Mouse (Mus musculus) telencephalon, adult 2 months (tissue): ENCODE measurements around the gene Dst.

Experiments used
- DNase-seq: peaks from one replicate; pipeline ENCODE4 v3.0.0-alpha.2; 2011; ENCODE audit warnings: low read depth, low spot score

Gene Dst

GRCm38 (mm10) chr1:34127714-34128474, 219.9 kb downstream of the Dst start:
- DNase-seq, result no peak

GRCm38 (mm10) chr1:34128796-34129195, 220.8 kb downstream of the Dst start:
- no peak for DNase-seq

DNA sequence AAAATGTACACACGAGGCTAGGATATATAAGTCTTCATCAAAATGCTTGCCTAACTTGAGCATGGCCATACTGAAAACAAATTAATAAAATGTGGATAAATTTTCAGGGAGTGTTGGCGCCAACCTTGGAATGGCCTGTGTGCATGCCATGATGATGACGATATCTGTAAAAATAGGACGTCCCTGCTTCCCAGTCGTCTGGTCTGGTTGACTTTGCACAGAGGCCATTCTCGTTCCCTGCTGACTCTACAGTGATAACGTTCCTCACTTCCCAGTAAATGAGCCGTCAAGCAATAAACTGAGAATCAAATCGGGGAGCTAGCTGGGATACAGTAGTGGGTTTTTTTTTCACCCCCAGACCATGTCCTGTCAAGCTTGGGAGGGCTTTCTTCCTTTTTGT, 221.7 kb downstream of the Dst start:
- DNase-seq, result no peak

DNA sequence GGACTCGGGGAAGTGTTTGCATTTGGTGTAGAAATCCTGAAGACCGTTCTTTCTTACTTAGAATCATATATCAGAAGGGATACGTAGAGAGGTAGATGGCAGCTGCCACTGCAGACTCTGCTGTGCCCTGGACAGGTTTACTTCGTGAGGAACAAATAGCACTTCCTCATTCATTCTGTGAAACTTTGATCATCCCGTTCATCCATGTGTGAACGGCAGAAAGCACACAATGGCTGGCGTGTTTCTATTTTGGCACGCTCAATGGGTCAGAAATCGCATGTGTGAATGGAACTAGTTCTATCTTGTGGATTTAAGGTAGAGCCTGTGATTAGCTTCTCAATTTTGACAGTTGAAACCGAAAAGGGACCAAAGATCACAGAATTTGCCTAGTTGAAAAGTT, 222.8 kb downstream of the Dst start:
- DNase-seq, result no peak

GRCm38 (mm10) chr1:34132875-34133274, 224.8 kb downstream of the Dst start:
- no peak for DNase-seq

GRCm38 (mm10) chr1:34135535-34135934, 227.5 kb downstream of the Dst start:
- no peak for DNase-seq

GRCm38 (mm10) chr1:34139191-34139853, 231.3 kb downstream of the Dst start:
- DNase-seq, result no peak

DNA sequence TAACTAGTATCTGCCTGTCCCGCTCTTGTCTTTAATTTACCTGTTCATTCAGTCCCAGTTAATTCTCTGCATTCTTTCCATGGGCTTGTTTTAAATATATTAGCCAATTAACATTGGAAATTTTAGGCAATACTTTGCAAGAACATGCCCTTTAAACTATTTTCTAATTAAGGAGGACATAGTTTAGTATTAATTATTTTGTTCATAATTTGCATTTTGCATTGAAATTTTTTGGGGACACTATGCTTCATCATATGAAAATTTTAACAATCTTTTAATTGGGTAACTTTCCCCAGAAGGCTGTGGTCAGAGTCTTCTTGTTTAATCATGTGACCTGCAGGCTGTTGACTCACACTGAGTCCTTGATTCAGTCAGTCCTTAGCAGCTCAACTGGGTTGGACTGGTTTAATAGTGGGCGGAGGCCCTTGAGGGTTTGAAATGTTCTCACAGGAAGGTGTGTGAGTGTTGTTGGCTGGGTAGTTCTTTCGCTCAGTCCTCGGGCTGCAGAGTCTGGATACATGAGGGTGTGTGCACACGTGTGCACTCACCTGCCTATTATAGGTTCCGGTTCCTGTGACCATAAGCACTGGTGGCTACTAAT, 231.9 kb downstream of the Dst start:
- no peak for DNase-seq

GRCm38 (mm10) chr1:34140686-34141085, 232.7 kb downstream of the Dst start:
- no peak for DNase-seq

DNA sequence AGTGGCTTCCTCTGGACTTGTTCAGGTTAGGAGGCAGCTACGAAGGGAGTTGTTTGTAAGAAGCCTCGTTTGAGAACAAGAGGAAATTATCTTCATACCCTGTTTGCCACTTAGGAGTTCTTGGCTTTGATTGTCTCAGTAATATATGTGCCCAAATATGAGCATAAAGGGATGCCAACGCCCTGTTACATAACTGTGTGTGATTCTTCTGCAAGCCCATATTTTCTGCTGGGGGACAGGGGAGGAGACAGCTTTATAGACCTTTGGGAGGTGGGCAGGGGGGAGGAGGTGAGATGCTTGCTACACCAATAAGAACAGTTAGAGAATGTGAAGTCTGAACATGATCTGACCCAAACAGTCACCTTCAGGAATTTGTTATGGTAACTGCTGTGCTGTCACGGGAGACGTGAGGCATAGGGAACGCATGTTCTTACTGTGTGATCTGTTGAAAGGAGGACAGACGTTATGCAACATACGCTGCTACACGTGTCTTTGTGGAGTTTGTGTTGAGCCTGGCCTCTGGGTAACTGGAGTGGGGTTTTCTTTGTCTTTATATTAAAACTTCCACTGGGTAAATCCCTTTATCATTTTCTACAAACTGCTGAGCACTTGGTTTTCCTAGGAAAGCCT, 235.0 kb downstream of the Dst start:
- no peak for DNase-seq

- no peak for DNase-seq
Measured at GRCm38 (mm10) chr1:34144826-34145225, 236.8 kb downstream of the Dst start.

DNA sequence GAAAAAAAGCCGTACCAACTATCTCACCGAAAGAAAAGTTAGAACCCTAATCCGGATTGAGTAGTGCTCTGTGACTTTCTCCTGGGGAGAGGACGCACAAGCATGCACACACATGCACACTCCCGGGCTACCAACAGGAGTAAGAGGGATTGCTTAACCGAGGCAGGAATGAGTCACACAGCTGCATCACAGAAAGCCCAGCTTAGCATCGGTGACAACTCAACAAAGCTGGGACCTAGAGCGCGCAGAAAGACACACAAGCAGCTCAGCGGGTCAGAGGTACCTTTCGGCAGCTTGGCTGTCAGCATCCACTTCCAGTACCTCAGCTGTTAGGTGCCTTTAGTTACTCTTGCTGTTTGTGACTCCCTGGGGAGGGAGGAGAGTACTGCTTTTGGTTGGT, 240.0 kb downstream of the Dst start:
- DNase-seq, result no peak

DNA sequence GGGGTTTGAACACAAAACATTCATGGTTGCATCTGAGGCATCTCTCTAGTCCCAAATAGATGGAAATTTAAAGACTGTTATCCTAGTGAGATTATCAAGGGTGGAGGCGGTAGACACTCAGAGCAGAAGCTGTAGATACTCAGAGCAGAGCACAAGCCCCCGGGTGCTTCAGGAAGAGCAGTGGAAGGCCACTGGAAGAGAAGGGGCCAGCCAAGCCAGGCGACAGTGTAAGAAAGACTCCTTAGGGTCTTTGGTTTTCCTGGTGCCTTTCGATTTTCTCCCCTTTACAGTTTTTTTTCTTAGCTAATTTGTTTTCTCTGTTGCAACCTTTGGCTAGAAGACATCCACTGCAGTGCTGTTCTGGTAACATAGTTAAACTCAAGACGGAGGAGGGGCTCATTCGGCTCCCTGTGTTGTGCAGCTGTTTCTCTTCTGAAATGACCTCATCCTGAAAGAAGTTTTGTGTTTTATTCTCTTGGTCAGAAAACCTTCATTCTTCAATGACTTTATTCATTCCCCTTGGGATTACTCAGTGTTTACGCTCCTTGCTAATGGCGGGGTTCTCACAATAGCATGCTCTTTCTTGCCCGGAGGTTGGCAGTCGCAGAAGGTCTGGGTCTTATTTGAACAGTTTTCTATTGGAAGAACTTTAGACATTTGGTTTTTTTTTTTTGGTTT, 242.5 kb downstream of the Dst start:
- no peak for DNase-seq

DNA sequence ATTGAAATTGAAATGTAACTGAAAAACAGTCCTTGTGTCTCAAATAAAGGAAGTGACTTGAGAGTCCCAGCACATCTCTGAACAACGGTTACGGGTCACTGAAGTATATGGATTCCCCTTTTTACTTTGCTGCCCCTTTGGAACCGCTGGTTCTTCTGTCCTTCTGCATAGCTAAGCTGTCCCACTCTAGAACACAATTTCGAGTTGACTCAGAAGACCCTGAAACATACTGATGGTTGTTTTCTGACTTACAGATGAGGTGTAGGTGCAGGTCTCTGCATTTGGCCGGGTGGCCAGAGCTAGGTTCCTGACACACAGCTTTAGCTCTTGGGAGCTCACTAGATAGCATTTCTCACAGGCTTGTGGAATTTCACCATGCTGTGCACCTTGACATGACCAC, 244.7 kb downstream of the Dst start:
- DNase-seq, result no peak

DNA sequence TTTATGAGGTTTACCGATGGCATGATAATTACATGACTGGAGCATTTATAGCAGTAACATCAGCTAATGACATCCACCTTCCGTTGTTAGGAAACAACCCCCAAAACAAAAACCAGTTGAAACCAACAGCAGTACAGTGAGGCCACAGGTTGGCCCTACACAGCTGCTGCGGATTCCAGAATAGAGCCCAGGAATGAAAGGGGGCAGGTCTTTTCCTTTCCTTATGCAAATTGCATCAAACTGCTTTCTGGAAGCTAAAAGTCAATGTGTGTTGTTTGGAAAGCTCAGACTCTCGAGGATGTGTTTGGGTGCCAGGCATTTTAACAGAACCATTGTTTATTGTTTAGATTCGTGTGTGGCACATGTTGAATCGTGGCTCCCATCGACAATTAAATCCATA, 248.0 kb downstream of the Dst start:
- no peak for DNase-seq

- DNase-seq, result no peak
Measured at GRCm38 (mm10) chr1:34157702-34158101, 249.7 kb downstream of the Dst start.

DNA sequence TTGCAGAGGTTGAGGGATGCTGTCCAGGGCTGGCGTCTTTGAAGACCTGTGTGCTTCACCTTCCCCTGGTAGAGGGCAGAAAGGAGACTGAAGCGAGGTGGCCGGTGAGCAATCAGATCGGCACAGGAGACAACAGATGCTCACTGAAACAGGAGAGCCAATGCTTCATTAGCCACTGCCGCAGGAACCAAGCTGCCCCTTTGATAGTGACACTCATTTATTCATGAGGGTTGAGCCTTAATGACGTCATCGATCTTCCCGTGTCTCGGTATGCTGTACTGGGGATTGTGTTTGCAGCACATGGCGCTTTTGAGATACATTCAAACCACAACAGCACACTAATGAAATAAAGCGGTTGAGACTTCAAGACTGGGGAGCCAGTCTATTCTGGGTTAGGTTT, 250.8 kb downstream of the Dst start:
- no peak for DNase-seq

- no peak for DNase-seq
Measured at GRCm38 (mm10) chr1:34159898-34160297, 251.9 kb downstream of the Dst start.

DNA sequence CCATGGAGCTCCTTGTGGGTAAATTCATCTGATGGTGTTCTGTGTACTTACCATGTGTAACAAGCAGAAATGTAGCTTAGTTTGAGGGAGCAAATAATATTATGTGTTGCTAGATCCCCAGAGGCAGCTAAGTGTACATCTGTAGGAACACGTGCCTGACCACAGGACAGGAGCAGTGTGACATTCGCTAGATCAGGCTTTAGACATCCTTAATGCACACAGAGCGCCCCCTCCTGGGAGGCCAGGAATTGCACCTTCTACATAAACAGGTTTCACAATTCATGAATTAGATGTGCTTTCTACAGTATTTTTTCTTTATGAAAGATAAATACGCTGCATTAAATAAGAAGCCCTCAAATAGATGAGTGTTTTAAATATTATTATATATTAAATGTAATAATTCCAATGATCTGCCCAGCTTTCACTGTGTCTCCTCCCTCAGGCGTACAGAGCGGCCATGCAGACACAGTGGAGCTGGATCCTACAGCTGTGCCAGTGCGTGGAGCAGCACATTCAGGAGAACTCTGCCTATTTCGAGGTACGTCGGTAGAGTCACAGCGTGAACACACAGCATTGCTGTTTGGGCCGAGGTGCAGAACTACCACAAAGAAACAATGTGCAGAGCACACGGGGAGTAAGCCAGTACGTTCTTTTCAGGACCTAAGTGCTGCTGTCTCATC, 256.7 kb downstream of the Dst start:
- DNase-seq, result no peak

DNA sequence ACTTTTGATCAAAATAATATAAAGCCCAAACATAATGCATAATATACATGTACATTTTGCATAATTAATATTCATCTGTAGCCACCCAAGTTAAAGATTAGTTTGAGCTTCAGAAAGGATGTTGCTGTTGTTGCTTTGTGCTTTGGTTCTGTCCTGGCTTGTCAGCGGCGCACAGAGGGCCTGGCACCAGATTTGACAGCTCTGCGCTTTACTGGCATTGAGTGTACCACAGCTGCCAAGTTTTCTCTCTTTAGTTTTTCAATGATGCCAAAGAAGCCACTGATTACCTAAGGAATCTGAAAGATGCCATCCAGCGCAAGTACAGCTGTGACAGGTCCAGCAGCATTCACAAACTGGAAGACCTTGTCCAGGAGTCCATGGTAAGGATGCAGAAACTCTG, 257.9 kb downstream of the Dst start:
- no peak for DNase-seq
